Mouse (Mus musculus) neural tube, embryonic 13.5 days (tissue): ENCODE measurements at regions not wholly inside any gene's neighbourhood (a gene's known extent, or its start where the extent isn't known, plus 50 kb on each side); places are given as distances from the start of the nearest gene placed in this dataset.
A peak's percentile ranks its signal among the peaks of the same experiment; 100 is the strongest.

Experiments used
- ATAC-seq: fragments of 200-750 bp; cut with Nextera tagmentation; 2 replicates; pipeline ENCODE4 v1.8.0; 2017; ENCODE audit warnings: low read depth, mild to moderate bottlenecking, moderate TSS enrichment, moderate library complexity
- H3K27ac ChIP-seq: fragments of 300-500 bp; sonication (generic); replicated peaks from 2 replicates; pipeline ENCODE4 v1.5.1; 2015; ENCODE audit warnings: moderate library complexity, mild to moderate bottlenecking, inconsistent platforms
- H3K27me3 ChIP-seq: fragments of 300-500 bp; sonication (generic); 2 replicates; pipeline ENCODE4 v1.6.1; 2015; ENCODE audit warnings: mild to moderate bottlenecking, inconsistent platforms
- H3K36me3 ChIP-seq: fragments of 300-500 bp; sonication (generic); 2 replicates; pipeline ENCODE4 v1.6.1; 2015; ENCODE audit warnings: mild to moderate bottlenecking, inconsistent platforms
- H3K4me1 ChIP-seq: fragments of 300-500 bp; sonication (generic); replicated peaks from 2 replicates; pipeline ENCODE4 v1.6.1; 2015; ENCODE audit warnings: inconsistent platforms
- H3K4me2 ChIP-seq: fragments of 300-500 bp; sonication (generic); 2 replicates; pipeline ENCODE4 v1.6.1; 2015; ENCODE audit warnings: inconsistent platforms, mild to moderate bottlenecking, moderate library complexity
- H3K4me3 ChIP-seq: fragments of 300-500 bp; sonication (generic); 2 replicates; pipeline ENCODE4 v1.5.1; 2015; ENCODE audit warnings: mild to moderate bottlenecking, inconsistent platforms
- H3K9ac ChIP-seq: fragments of 300-500 bp; sonication (generic); 2 replicates; pipeline ENCODE4 v1.6.1; 2015; ENCODE audit warnings: moderate library complexity, mild to moderate bottlenecking, inconsistent platforms
- H3K9me3 ChIP-seq: fragments of 300-500 bp; sonication (generic); 2 replicates; pipeline ENCODE4 v1.6.1; 2016; ENCODE audit warnings: inconsistent platforms
- WGBS: fragments of 180-500 bp; shearing (Covaris S2); methylation state at CpG from one replicate; pipeline ENCODE4 v1.1.7; 2015; 5-methylcytosine and 5-hydroxymethylcytosine counted together

- no peak overlapping the region for H3K9ac ChIP-seq
- no peaks in the 10 kb centered on the region for H3K36me3 ChIP-seq
- no peak overlapping the region for H3K4me3 ChIP-seq
- no peak for ATAC-seq
- H3K27ac ChIP-seq = no peak overlapping the region
- H3K27me3 ChIP-seq = no peaks in the 10 kb centered on the region
- no peaks in the 10 kb centered on the region for H3K4me1 ChIP-seq
- H3K9me3 ChIP-seq = no peaks in the 10 kb centered on the region
- H3K4me2 ChIP-seq = no peak overlapping the region
- WGBS = 85% methylated on average over 4 of the region's 4 CpGs
Observed at GRCm38 (mm10) chr6:27211953-27212352, 923.0 kb downstream of the Grm8 start.

- ATAC-seq = peak; percentile 82; the same call in 1 of the 2 replicates
- WGBS = 47% methylated on average over 2 of the region's 2 CpGs
Observed at GRCm38 (mm10) chr6:27161643-27162042, 973.3 kb downstream of the Grm8 start.

More at GRCm38 (mm10) chr6:27161643-27162042, 973.3 kb downstream of the Grm8 start:
- Histone ChIP-seq H3K9ac (no peak overlapping the region), H3K27ac (no peak overlapping the region), H3K27me3 (no peaks in the 10 kb centered on the region), H3K36me3 (no peaks in the 10 kb centered on the region), H3K9me3 (no peaks in the 10 kb centered on the region), H3K4me2 (no peak overlapping the region), H3K4me1 (no peaks in the 10 kb centered on the region), H3K4me3 (no peak overlapping the region)
